Mouse (Mus musculus): Measurements from ENCODE around the gene Crtam. TPM values are rescaled to one million over a fixed set of nuclear protein-coding genes. Genes with fewer than 3 reads are reported as not detected.

The Crtam gene
- polyA plus RNA-seq (2015; fragmentation: Nextera tagmentation; extraction: Ambion mirVana) = 0.06 and 0.08 TPM in 2 replicates

- Histone ChIP-seq H3K27ac (ENCODE audit: low read depth) (no peak within 1 kb of the TSS), H3K4me1 (ENCODE audit: insufficient read depth) (no peaks in the 10 kb centered on the region), H3K9me3 (ENCODE audit: low read length) (no peaks in the 10 kb centered on the region), H3K4me3 (ENCODE audit: low read depth, low read length) (no peak within 1 kb of the TSS), H3K4me2 (ENCODE audit: low read depth, low read length) (no peak within 1 kb of the TSS), H3K27me3 (ENCODE audit: insufficient read depth, low read length) (no peaks in the 10 kb centered on the region), H3K9ac (replicated peaks) (no peak within 1 kb of the TSS), H3K36me3 (replicated peaks; ENCODE audit: insufficient read depth, low read length) (no peaks in the 10 kb centered on the region)
- DNase-seq (no peak), ATAC-seq (no peak)
- TF ChIP-seq EP300 (IDR thresholded peaks at IDR 0.05; ENCODE audit: low read depth) (no peak), CTCF (IDR thresholded peaks at IDR 0.05; ENCODE audit: low read depth) (no peak)
- 34% methylated on average over 4 of the region's 4 CpGs for WGBS (ENCODE audit: insufficient replicate concordance)
Measured at GRCm38 (mm10) chr9:41004415-41004814, at the start of gene Crtam. Gene Crtam, minus strand, starts transcription at chr9:41004628.

- H3K27ac ChIP-seq (ENCODE audit: low read depth) = no peak overlapping the region
- H3K9ac ChIP-seq (replicated peaks) = no peak overlapping the region
- ATAC-seq (no peak), DNase-seq (no peak)
- H3K4me3 ChIP-seq (ENCODE audit: low read depth, low read length) = no peak overlapping the region
- no peak for TF ChIP-seq EP300 (IDR thresholded peaks at IDR 0.05; ENCODE audit: low read depth)
- no peak for TF ChIP-seq CTCF (IDR thresholded peaks at IDR 0.05; ENCODE audit: low read depth)
- peaks cover 15% of the 10 kb centered on the region for H3K4me1 ChIP-seq (ENCODE audit: insufficient read depth)
- H3K36me3 ChIP-seq (replicated peaks; ENCODE audit: insufficient read depth, low read length) = no peaks in the 10 kb centered on the region
- H3K4me2 ChIP-seq (ENCODE audit: low read depth, low read length) = no peak overlapping the region
- H3K27me3 ChIP-seq (ENCODE audit: insufficient read depth, low read length) = no peaks in the 10 kb centered on the region
- WGBS (ENCODE audit: insufficient replicate concordance) = 85% methylated on average over 9 of the region's 9 CpGs
- H3K9me3 ChIP-seq (ENCODE audit: low read length) = no peaks in the 10 kb centered on the region
Measured at GRCm38 (mm10) chr9:41054166-41054565, 49.7 kb upstream of the Crtam start.

GRCm38 (mm10) chr9:41053478-41053877 is 49.0 kb upstream of the Crtam start:
- ATAC-seq (no peak), DNase-seq (no peak)
- Histone ChIP-seq H3K9me3 (ENCODE audit: low read length) (no peaks in the 10 kb centered on the region), H3K36me3 (replicated peaks; ENCODE audit: insufficient read depth, low read length) (no peaks in the 10 kb centered on the region), H3K4me2 (ENCODE audit: low read depth, low read length) (no peak overlapping the region), H3K27ac (ENCODE audit: low read depth) (no peak overlapping the region), H3K27me3 (ENCODE audit: insufficient read depth, low read length) (no peaks in the 10 kb centered on the region), H3K4me3 (ENCODE audit: low read depth, low read length) (no peak overlapping the region), H3K9ac (replicated peaks) (no peak overlapping the region), H3K4me1 (ENCODE audit: insufficient read depth) (peaks cover 12% of the 10 kb centered on the region)
- 53% methylated on average over 4 of the region's 4 CpGs for WGBS (ENCODE audit: insufficient replicate concordance)
- TF ChIP-seq CTCF (IDR thresholded peaks at IDR 0.05; ENCODE audit: low read depth) (no peak), EP300 (IDR thresholded peaks at IDR 0.05; ENCODE audit: low read depth) (no peak)

GRCm38 (mm10) chr9:41051080-41051932 is 46.9 kb upstream of the Crtam start:
- TF ChIP-seq EP300 (IDR thresholded peaks at IDR 0.05; ENCODE audit: low read depth) = no peak
- no peak for TF ChIP-seq CTCF (IDR thresholded peaks at IDR 0.05; ENCODE audit: low read depth)
- peaks cover 12% of the 10 kb centered on the region for H3K4me1 ChIP-seq (ENCODE audit: insufficient read depth)
- no peaks in the 10 kb centered on the region for H3K27me3 ChIP-seq (ENCODE audit: insufficient read depth, low read length)
- no peak overlapping the region for H3K27ac ChIP-seq (ENCODE audit: low read depth)
- H3K4me3 ChIP-seq (ENCODE audit: low read depth, low read length) = no peak overlapping the region
- no peak overlapping the region for H3K9ac ChIP-seq (replicated peaks)
- no peak for DNase-seq
- ATAC-seq = no peak
- WGBS (ENCODE audit: insufficient replicate concordance) = 59% methylated on average over 11 of the region's 11 CpGs
- no peaks in the 10 kb centered on the region for H3K36me3 ChIP-seq (replicated peaks; ENCODE audit: insufficient read depth, low read length)
- H3K9me3 ChIP-seq (ENCODE audit: low read length) = no peaks in the 10 kb centered on the region
- H3K4me2 ChIP-seq (ENCODE audit: low read depth, low read length) = no peak overlapping the region

GRCm38 (mm10) chr9:41050331-41051079 is 46.1 kb upstream of the Crtam start:
- Histone ChIP-seq H3K27me3 (ENCODE audit: insufficient read depth, low read length) (no peaks in the 10 kb centered on the region), H3K9me3 (ENCODE audit: low read length) (no peaks in the 10 kb centered on the region), H3K9ac (replicated peaks) (no peak overlapping the region), H3K4me2 (ENCODE audit: low read depth, low read length) (no peak overlapping the region), H3K4me3 (ENCODE audit: low read depth, low read length) (no peak overlapping the region), H3K27ac (ENCODE audit: low read depth) (no peak overlapping the region), H3K4me1 (ENCODE audit: insufficient read depth) (peaks cover 12% of the 10 kb centered on the region), H3K36me3 (replicated peaks; ENCODE audit: insufficient read depth, low read length) (no peaks in the 10 kb centered on the region)
- TF ChIP-seq CTCF (IDR thresholded peaks at IDR 0.05; ENCODE audit: low read depth) (no peak), EP300 (IDR thresholded peaks at IDR 0.05; ENCODE audit: low read depth) (no peak)
- DNase-seq = no peak
- ATAC-seq = no peak
- 63% methylated on average over 12 of the region's 12 CpGs for WGBS (ENCODE audit: insufficient replicate concordance)

GRCm38 (mm10) chr9:41049282-41049681 is 44.9 kb upstream of the Crtam start:
- H3K27me3 ChIP-seq (ENCODE audit: insufficient read depth, low read length) = no peaks in the 10 kb centered on the region
- H3K4me3 ChIP-seq (ENCODE audit: low read depth, low read length) = no peak overlapping the region
- no peak overlapping the region for H3K4me2 ChIP-seq (ENCODE audit: low read depth, low read length)
- no peaks in the 10 kb centered on the region for H3K9me3 ChIP-seq (ENCODE audit: low read length)
- ATAC-seq (no peak), DNase-seq (no peak)
- no peaks in the 10 kb centered on the region for H3K36me3 ChIP-seq (replicated peaks; ENCODE audit: insufficient read depth, low read length)
- no peak overlapping the region for H3K9ac ChIP-seq (replicated peaks)
- peaks cover 12% of the 10 kb centered on the region for H3K4me1 ChIP-seq (ENCODE audit: insufficient read depth)
- WGBS (ENCODE audit: insufficient replicate concordance) = 35% methylated on average over 7 of the region's 7 CpGs
- TF ChIP-seq CTCF (IDR thresholded peaks at IDR 0.05; ENCODE audit: low read depth) = no peak
- no peak for TF ChIP-seq EP300 (IDR thresholded peaks at IDR 0.05; ENCODE audit: low read depth)
- H3K27ac ChIP-seq (ENCODE audit: low read depth) = no peak overlapping the region

Measured in liver, postnatal 0 days (tissue).